Mouse (Mus musculus) CD4-positive, CD25-positive, alpha-beta regulatory T cell, adult 2 months (primary cell): ENCODE results near the gene 2410004P03Rik.
"Not testable (repeated sequence)": the region's sequence is repeated elsewhere in the genome, so short reads cannot be mapped to it uniquely, and the experiment has no call there.

Experiments used
- DNase-seq: peaks from one replicate; pipeline ENCODE4 v3.0.0-alpha.2; 2012; ENCODE audit warnings: low read depth, low spot score

The 2410004P03Rik gene

GRCm38 (mm10) chr12:17022145-17022544 is 10.6 kb upstream of the 2410004P03Rik start:
- DNase-seq: peak; percentile 37

GRCm38 (mm10) chr12:17021125-17021524 is 9.6 kb upstream of the 2410004P03Rik start:
- DNase-seq: not testable (repeated sequence)

- DNase-seq: peak; percentile 84
Observed at GRCm38 (mm10) chr12:17018468-17018867, 6.9 kb upstream of the 2410004P03Rik start.

- no peak for DNase-seq
Observed at GRCm38 (mm10) chr12:17015711-17016110, 4.2 kb upstream of the 2410004P03Rik start.

GRCm38 (mm10) chr12:17012067-17012899 is 756 bp upstream of the 2410004P03Rik start:
- DNase-seq: no peak

- DNase-seq: peak; percentile 31
Observed at GRCm38 (mm10) chr12:17009466-17009865, 2.1 kb downstream of the 2410004P03Rik start.

GRCm38 (mm10) chr12:17001211-17001610 is 10.3 kb downstream of the 2410004P03Rik start:
- DNase-seq: no peak

- DNase-seq: peak; percentile 36
Observed at GRCm38 (mm10) chr12:17000628-17001027, 10.9 kb downstream of the 2410004P03Rik start.

- DNase-seq: peak; percentile 93
Observed at GRCm38 (mm10) chr12:16999739-17000497, 11.6 kb downstream of the 2410004P03Rik start, which contains the start of gene Pqlc3. Gene Pqlc3, minus strand, starts transcription at chr12:17000408.

- DNase-seq: peak; percentile 20
Observed at GRCm38 (mm10) chr12:16999146-16999545, 12.4 kb downstream of the 2410004P03Rik start.

GRCm38 (mm10) chr12:16996886-16997462 is 14.6 kb downstream of the 2410004P03Rik start:
- no peak for DNase-seq

- no peak for DNase-seq
Observed at GRCm38 (mm10) chr12:16996281-16996680, 15.2 kb downstream of the 2410004P03Rik start.

- DNase-seq: no peak
Observed at GRCm38 (mm10) chr12:16994291-16994690, 17.2 kb downstream of the 2410004P03Rik start.

GRCm38 (mm10) chr12:16992355-16992754 is 19.2 kb downstream of the 2410004P03Rik start:
- no peak for DNase-seq

GRCm38 (mm10) chr12:16991376-16991775 is 20.2 kb downstream of the 2410004P03Rik start:
- no peak for DNase-seq

GRCm38 (mm10) chr12:16985778-16986177 is 25.7 kb downstream of the 2410004P03Rik start:
- DNase-seq: peak; percentile 57

GRCm38 (mm10) chr12:16977120-16977519 is 34.4 kb downstream of the 2410004P03Rik start:
- no peak for DNase-seq

GRCm38 (mm10) chr12:16966811-16967210 is 44.7 kb downstream of the 2410004P03Rik start:
- DNase-seq: no peak

- peak; percentile 48 for DNase-seq
Observed at GRCm38 (mm10) chr12:16963354-16963753, 48.2 kb downstream of the 2410004P03Rik start.

- peak; percentile 57 for DNase-seq
Observed at GRCm38 (mm10) chr12:16958851-16959250, 52.7 kb downstream of the 2410004P03Rik start.
